Mouse (Mus musculus): Measurements from ENCODE around the gene Zfp981. TPM values are rescaled to one million over a fixed set of nuclear protein-coding genes. Genes with fewer than 3 reads are reported as not detected.

The Zfp981 gene
- polyA plus RNA-seq, 1 experiment from 2014 or later, result 0.10 TPM

Other genes starting within 250 kb of the Zfp981 start
- 5.1 and 5.4 TPM in 2 replicates for gene Zfp992, start 53.0 kb upstream of the Zfp981 start, polyA plus RNA-seq (2015; fragmentation: Nextera tagmentation; extraction: Ambion mirVana)
- 2.5 and 5.2 TPM in 2 replicates for gene Zfp993, start 108.9 kb downstream of the Zfp981 start, polyA plus RNA-seq (2015; fragmentation: Nextera tagmentation; extraction: Ambion mirVana)